Mouse (Mus musculus): ENCODE data around the gene Lpcat3.

DNA sequence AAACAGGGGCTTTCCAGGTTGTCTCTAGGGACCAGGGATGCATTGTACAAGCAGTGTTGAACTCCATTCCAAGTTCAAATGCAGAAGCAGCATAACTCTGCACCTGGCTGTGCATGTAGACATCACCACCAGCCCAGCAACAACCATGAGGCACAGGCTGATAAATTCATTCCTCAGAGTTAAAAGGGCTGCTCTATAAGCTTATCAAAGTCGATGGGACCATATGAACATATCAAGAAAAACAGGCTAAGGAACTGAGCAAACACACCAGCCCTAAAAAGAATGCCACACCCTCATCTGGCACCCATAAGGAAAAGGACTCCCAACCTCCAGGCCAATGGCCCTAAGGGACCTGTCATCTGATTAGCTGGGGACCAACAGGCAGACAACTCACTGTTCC is 16.4 kb upstream of the Lpcat3 start:
- no peak for TF ChIP-seq POLR2A (IDR thresholded peaks at IDR 0.05; ENCODE audit: borderline replicate concordance, extremely low read depth, insufficient read depth, insufficient read length, poor library complexity, severe bottlenecking)
- no peak for TF ChIP-seq CTCF (IDR thresholded peaks at IDR 0.05; ENCODE audit: borderline replicate concordance, extremely low read depth, insufficient read depth, insufficient read length)
